In genomic region chr3:145170028-145170427, GRCm38 (mm10) we compare ENCODE assay signal across 21 mouse cellular contexts. TPM values are rescaled to one million over a fixed set of nuclear protein-coding genes. Genes with fewer than 3 reads are reported as not detected.
A peak's percentile ranks its signal among the peaks of the same experiment; 100 is the strongest.
DNase-seq lines count a peak whose midpoint lies in the region; ATAC-seq and TF ChIP-seq lines count a peak whose summit lies in the region.
"Had no signal": no experiment of that assay in that cellular context is flagged by ENCODE, and none has a peak within 500 bp of the region (broad histone marks: within the 10 kb centered on the region; RNA-seq: fewer than 3 reads in every experiment).

No protein-coding gene starts in this region.

- in situ Hi-C loops in CH12.LX (cut with MboI; ENCODE audit: low pct_ligation_motif_present, low pct_unique_long_range_greater_than_20kb, low sequenced_read_pairs): no loop called here

- 70% methylated on average over 4 of the region's 4 CpGs for WGBS in liver, postnatal 0 days (ENCODE audit: insufficient replicate concordance)
- WGBS in liver, embryonic 12.5 days (ENCODE audit: insufficient replicate concordance): 73% methylated on average over 4 of the region's 4 CpGs
- 86% methylated on average over 4 of the region's 4 CpGs for WGBS in limb, embryonic 11.5 days
- WGBS in forebrain, embryonic 10.5 days: 91% methylated on average over 4 of the region's 4 CpGs
- 88% methylated on average over 4 of the region's 4 CpGs for WGBS in forebrain, embryonic 15.5 days

- H3K4me2 ChIP-seq in liver, postnatal 0 days (ENCODE audit: low read depth, low read length): no peak overlapping the region
- H3K4me2 ChIP-seq in liver, embryonic 12.5 days: no peak overlapping the region
- no peak overlapping the region for H3K4me2 ChIP-seq in CH12.LX (ENCODE audit: insufficient read depth, low read depth, poor library complexity, severe bottlenecking)
- H3K4me2 ChIP-seq in limb, embryonic 11.5 days (ENCODE audit: low read depth, severe bottlenecking): no peak overlapping the region
- H3K4me2 ChIP-seq in forebrain, embryonic 15.5 days (replicated peaks): no peak overlapping the region
- H3K4me2 ChIP-seq: embryonic facial prominence, embryonic 12.5 days; forebrain, embryonic 12.5 days had no signal

- dilution Hi-C loops in CH12.LX (cut with MboI; ENCODE audit: extremely low pct_ligation_motif_present, extremely low pct_unique_long_range_greater_than_20kb, low sequenced_read_pairs): no loop called here

- no peaks in the 10 kb centered on the region for H3K27me3 ChIP-seq in liver, postnatal 0 days (ENCODE audit: insufficient read depth, low read length)
- H3K27me3 ChIP-seq in liver, embryonic 12.5 days (replicated peaks): no peaks in the 10 kb centered on the region
- H3K27me3 ChIP-seq in CH12.LX (replicated peaks): no peaks in the 10 kb centered on the region
- H3K27me3 ChIP-seq in limb, embryonic 11.5 days (ENCODE audit: control insufficient read depth, insufficient read depth, low read length): no peaks in the 10 kb centered on the region
- H3K27me3 ChIP-seq in forebrain, embryonic 10.5 days (ENCODE audit: poor library complexity, severe bottlenecking): no peaks in the 10 kb centered on the region
- H3K27me3 ChIP-seq in forebrain, embryonic 15.5 days: no peaks in the 10 kb centered on the region
- H3K27me3 ChIP-seq: embryonic facial prominence, embryonic 12.5 days; forebrain, embryonic 12.5 days; Patski had no signal

- H3K36me3 ChIP-seq in liver, postnatal 0 days (replicated peaks; ENCODE audit: insufficient read depth, low read length): no peaks in the 10 kb centered on the region
- no peaks in the 10 kb centered on the region for H3K36me3 ChIP-seq in liver, embryonic 12.5 days
- no peaks in the 10 kb centered on the region for H3K36me3 ChIP-seq in CH12.LX (replicated peaks in 1 of 2; ENCODE audit: control insufficient read depth in 1 of 2, insufficient read depth in 1 of 2, low read length in 1 of 2)
- no peaks in the 10 kb centered on the region for H3K36me3 ChIP-seq in limb, embryonic 11.5 days (ENCODE audit: control insufficient read depth, insufficient read depth, low read length)
- H3K36me3 ChIP-seq in forebrain, embryonic 10.5 days (replicated peaks): no peaks in the 10 kb centered on the region
- no peaks in the 10 kb centered on the region for H3K36me3 ChIP-seq in forebrain, embryonic 15.5 days
- H3K36me3 ChIP-seq: embryonic facial prominence, embryonic 10.5 days; embryonic facial prominence, embryonic 12.5 days; forebrain, embryonic 12.5 days had no signal

- no peaks in the 10 kb centered on the region for H3K9me3 ChIP-seq in liver, postnatal 0 days (ENCODE audit: low read length)
- no peaks in the 10 kb centered on the region for H3K9me3 ChIP-seq in liver, embryonic 12.5 days (replicated peaks)
- H3K9me3 ChIP-seq in CH12.LX (replicated peaks; ENCODE audit: low read length): no peaks in the 10 kb centered on the region
- H3K9me3 ChIP-seq in limb, embryonic 11.5 days (ENCODE audit: control insufficient read depth, low read length): no peaks in the 10 kb centered on the region
- no peaks in the 10 kb centered on the region for H3K9me3 ChIP-seq in forebrain, embryonic 10.5 days
- H3K9me3 ChIP-seq in forebrain, embryonic 15.5 days: no peaks in the 10 kb centered on the region
- H3K9me3 ChIP-seq: embryonic facial prominence, embryonic 10.5 days; embryonic facial prominence, embryonic 12.5 days; forebrain, embryonic 12.5 days had no signal

- DNase-seq in liver, postnatal 0 days: peak; percentile 2
- peak; percentile 64 for DNase-seq in CH12.LX (ENCODE audit: extremely low read depth)
- DNase-seq in limb, embryonic 11.5 days (ENCODE audit: low spot score): peak; percentile 18
- no peak for DNase-seq in forebrain, embryonic 10.5 days (ENCODE audit: extremely low spot score, low spot score)
- DNase-seq: adrenal gland, adult 8-10 months; adrenal gland, postnatal 14 days; adrenal gland, postnatal 36 days; B cell, adult 2 months; cerebellum, adult 11-12 months; cerebellum, adult 2 months; cerebellum, adult 9-10 months; cerebellum, postnatal 10 days; cerebellum, postnatal 25 days; forebrain, postnatal 0 days had no signal

- no peaks in the 10 kb centered on the region for H3K79me2 ChIP-seq in CH12.LX (replicated peaks; ENCODE audit: control insufficient read depth, extremely low read depth, insufficient read depth, poor library complexity, severe bottlenecking)

- TF ChIP-seq RAD21 in CH12.LX (IDR thresholded peaks at IDR 0.05; ENCODE audit: low read depth, low read length): no peak

- no peak for TF ChIP-seq CTCF in liver, postnatal 0 days (IDR thresholded peaks at IDR 0.05; ENCODE audit: low read depth)
- no peak for TF ChIP-seq CTCF in CH12.LX (conservative IDR thresholded peaks at IDR 0.05 in 1 of 2, IDR thresholded peaks at IDR 0.05 in 1 of 2; ENCODE audit: low read depth in 2 of 2, low read length in 2 of 2)

- no peak overlapping the region for H3K27ac ChIP-seq in liver, postnatal 0 days (ENCODE audit: low read depth)
- H3K27ac ChIP-seq in liver, embryonic 12.5 days: no peak overlapping the region
- H3K27ac ChIP-seq in CH12.LX (ENCODE audit: insufficient read depth, low read depth): peak overlapping the region; percentile 47
- H3K27ac ChIP-seq in limb, embryonic 11.5 days (replicated peaks; ENCODE audit: low read depth, low read length): no peak overlapping the region
- H3K27ac ChIP-seq in forebrain, embryonic 10.5 days: no peak overlapping the region
- H3K27ac ChIP-seq in forebrain, embryonic 15.5 days (replicated peaks): no peak overlapping the region
- H3K27ac ChIP-seq: embryonic facial prominence, embryonic 10.5 days; embryonic facial prominence, embryonic 12.5 days; forebrain, embryonic 12.5 days had no signal

- ATAC-seq in liver, postnatal 0 days: no peak
- ATAC-seq in liver, embryonic 12.5 days: no peak
- ATAC-seq in limb, embryonic 11.5 days (ENCODE audit: insufficient number of reproducible peaks, low FRiP score, low TSS enrichment, low read depth): no peak
- no peak for ATAC-seq in forebrain, embryonic 15.5 days (replicated peaks)
- ATAC-seq: forebrain, embryonic 14.5 days; forebrain, postnatal 0 days; Patski had no signal

- TF ChIP-seq EP300 in liver, postnatal 0 days (IDR thresholded peaks at IDR 0.05; ENCODE audit: low read depth): no peak
- no peak for TF ChIP-seq EP300 in CH12.LX (IDR thresholded peaks at IDR 0.05; ENCODE audit: low read length)

- H3K4me1 ChIP-seq in liver, postnatal 0 days (ENCODE audit: insufficient read depth): no peaks in the 10 kb centered on the region
- no peaks in the 10 kb centered on the region for H3K4me1 ChIP-seq in liver, embryonic 12.5 days
- peaks cover 24 to 70% of the 10 kb centered on the region in 2 experiments for H3K4me1 ChIP-seq in CH12.LX (ENCODE audit: control insufficient read depth in 1 of 2, insufficient read depth in 2 of 2)
- no peaks in the 10 kb centered on the region for H3K4me1 ChIP-seq in limb, embryonic 11.5 days (ENCODE audit: control insufficient read depth, insufficient read depth, low read length)
- H3K4me1 ChIP-seq in forebrain, embryonic 10.5 days: no peaks in the 10 kb centered on the region
- no peaks in the 10 kb centered on the region for H3K4me1 ChIP-seq in forebrain, embryonic 15.5 days
- H3K4me1 ChIP-seq: embryonic facial prominence, embryonic 10.5 days; embryonic facial prominence, embryonic 12.5 days; forebrain, embryonic 12.5 days had no signal

- H3K4me3 ChIP-seq in liver, postnatal 0 days (ENCODE audit: low read depth, low read length): no peak overlapping the region
- no peak overlapping the region for H3K4me3 ChIP-seq in liver, embryonic 12.5 days
- no peak overlapping the region for H3K4me3 ChIP-seq in CH12.LX (replicated peaks in 1 of 3; ENCODE audit: low read depth in 2 of 3, low read length in 2 of 3, poor library complexity in 1 of 3)
- no peak overlapping the region for H3K4me3 ChIP-seq in limb, embryonic 11.5 days (ENCODE audit: low read depth, low read length)
- H3K4me3 ChIP-seq in forebrain, embryonic 10.5 days: no peak overlapping the region
- H3K4me3 ChIP-seq in forebrain, embryonic 15.5 days: no peak overlapping the region
- H3K4me3 ChIP-seq: embryonic facial prominence, embryonic 10.5 days; embryonic facial prominence, embryonic 12.5 days; forebrain, embryonic 12.5 days had no signal

- no peak overlapping the region for H3K9ac ChIP-seq in liver, postnatal 0 days (replicated peaks)
- no peak overlapping the region for H3K9ac ChIP-seq in liver, embryonic 12.5 days
- H3K9ac ChIP-seq in CH12.LX (ENCODE audit: insufficient read depth, low read depth): no peak overlapping the region
- no peak overlapping the region for H3K9ac ChIP-seq in limb, embryonic 11.5 days (ENCODE audit: low read length)
- no peak overlapping the region for H3K9ac ChIP-seq in forebrain, embryonic 15.5 days (replicated peaks)
- H3K9ac ChIP-seq: embryonic facial prominence, embryonic 12.5 days; forebrain, embryonic 12.5 days; forebrain, postnatal 0 days had no signal

- 0 out of 2 replicates have a peak, but pooled peaks have one; percentile 28 for TF ChIP-seq POLR2A in CH12.LX (IDR thresholded peaks at IDR 0.05; ENCODE audit: low read depth, low read length)

TF ChIP-seq in CH12.LX, 34 proteins besides CTCF, POLR2A, EP300 and RAD21 (continues in another document):
- no peak for TF ChIP-seq MYC (IDR thresholded peaks at IDR 0.05; ENCODE audit: low read depth, low read length)
- no peak for TF ChIP-seq JUN (IDR thresholded peaks at IDR 0.05; ENCODE audit: insufficient read depth, low read depth, low read length)
- no peak for TF ChIP-seq ZMIZ1 (IDR thresholded peaks at IDR 0.05; ENCODE audit: low read depth, low read length)
- no peak for TF ChIP-seq ELF1 (IDR thresholded peaks at IDR 0.05; ENCODE audit: low read depth, low read length)
- no peak for TF ChIP-seq MEF2A (IDR thresholded peaks at IDR 0.05; ENCODE audit: borderline replicate concordance, low read depth, low read length)
- TF ChIP-seq GABPA (IDR thresholded peaks at IDR 0.05; ENCODE audit: insufficient replicate concordance, low read depth, low read length): no peak
- TF ChIP-seq POLR2AphosphoS2 (IDR thresholded peaks at IDR 0.05; ENCODE audit: low read depth, low read length): no peak
- 0 out of 2 replicates have a peak, but pooled peaks have one; percentile 12 for TF ChIP-seq MAFK (IDR thresholded peaks at IDR 0.05; ENCODE audit: insufficient replicate concordance, low read length)
- no peak for TF ChIP-seq KAT2A (IDR thresholded peaks at IDR 0.05; ENCODE audit: insufficient replicate concordance, low read length)
- 0 out of 2 replicates have a peak, but pooled peaks have one; percentile 10 for TF ChIP-seq SIN3A (IDR thresholded peaks at IDR 0.05; ENCODE audit: low read length)

RNA-seq across cellular contexts. Expression of gene Odf2l, which starts 51.6 kb away (rescaled TPM):
- polyA plus RNA-seq in liver, postnatal 0 days (2015; fragmentation: Nextera tagmentation; extraction: Ambion mirVana): 5.4 and 5.6 TPM in 2 replicates
- polyA plus RNA-seq in liver, embryonic 12.5 days (2016; fragmentation: Nextera tagmentation; extraction: Ambion mirVana): 8.3 and 9.5 TPM in 2 replicates
- total RNA-seq in CH12.LX (2012; rRNA removed): 22.6 and 26.1 TPM in 2 replicates
- 51.1 and 53.9 TPM in 2 replicates for total RNA-seq in CH12.LX (2014; rRNA removed)
- 37.8 and 39.1 TPM in 2 replicates for polyA plus RNA-seq in CH12.LX (2012; ENCODE audit: insufficient read length, low read depth)
- 20.7 and 20.9 TPM in 2 replicates for polyA plus RNA-seq in limb, embryonic 11.5 days (2014; fragmentation: Nextera tagmentation; extraction: Ambion mirVana)
- polyA plus RNA-seq in forebrain, embryonic 10.5 days (2016; fragmentation: Nextera tagmentation; extraction: Ambion mirVana): 21.6 and 26.0 TPM in 2 replicates
- 15.3 and 17.2 TPM in 2 replicates for polyA plus RNA-seq in forebrain, embryonic 15.5 days (2015; fragmentation: Nextera tagmentation; extraction: Ambion mirVana)
